Mouse (Mus musculus): ENCODE data around the gene Snta1.

GRCm38 (mm10) chr2:154436076-154436457 is 28.2 kb upstream of the Snta1 start:
- no peak; the same call in 1 of the 2 replicates for TF ChIP-seq CTCF (IDR thresholded peaks at IDR 0.05; ENCODE audit: low read depth)
- TF ChIP-seq EP300 (IDR thresholded peaks at IDR 0.05; ENCODE audit: low read depth), result 0 out of 2 replicates have a peak, but pooled peaks have one; percentile 17

All from heart, postnatal 0 days (tissue).